Mouse (Mus musculus): ENCODE measurements around the gene Adh6b. TPM values are rescaled to one million over a fixed set of nuclear protein-coding genes. Genes with fewer than 3 reads are reported as not detected.
"Not testable (repeated sequence)": the region's sequence is repeated elsewhere in the genome, so short reads cannot be mapped to it uniquely, and the experiment has no call there.

Adh6b gene
- total and polyA plus RNA-seq, 2 experiments from 2014 or later: 2.8 TPM; not detected in 1

DNA sequence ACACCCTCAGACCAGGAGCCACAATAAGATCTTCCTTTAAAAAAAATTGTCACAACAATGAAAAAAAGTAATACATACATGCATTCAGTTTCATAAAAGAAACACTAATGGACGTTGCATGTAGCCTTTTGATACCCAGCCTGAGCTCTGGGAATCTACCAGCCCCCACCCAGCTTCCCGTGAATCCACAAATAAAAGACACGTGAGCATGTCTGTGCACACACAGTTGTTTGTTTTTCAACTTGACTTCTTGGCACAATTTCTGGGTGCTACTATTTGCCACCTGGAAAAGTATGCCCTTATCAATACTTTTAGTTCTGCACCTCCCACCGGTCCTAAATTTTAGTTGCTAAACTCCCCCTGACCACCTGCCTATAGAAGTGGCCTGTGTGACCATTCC is 19.1 kb downstream of the Adh6b start:
- no peak for TF ChIP-seq CTCF (IDR thresholded peaks at IDR 0.05; ENCODE audit: low read depth)
- no peak for TF ChIP-seq EP300 (IDR thresholded peaks at IDR 0.05; ENCODE audit: low read depth)
- no peak for ATAC-seq (ENCODE audit: insufficient read depth, low read depth)
- Histone ChIP-seq H3K9me3 (replicated peaks; ENCODE audit: control insufficient read depth, low read length) (no peaks in the 10 kb centered on the region), H3K4me3 (ENCODE audit: low read depth, low read length) (no peak overlapping the region), H3K9ac (replicated peaks; ENCODE audit: low read depth, low read length) (no peak overlapping the region), H3K27me3 (ENCODE audit: control insufficient read depth, insufficient read depth, low read length) (no peaks in the 10 kb centered on the region), H3K27ac (ENCODE audit: low read depth) (no peak overlapping the region), H3K4me2 (ENCODE audit: low read depth, low read length) (no peak overlapping the region), H3K4me1 (ENCODE audit: control insufficient read depth, insufficient read depth) (no peaks in the 10 kb centered on the region), H3K36me3 (replicated peaks; ENCODE audit: control insufficient read depth, insufficient read depth, low read length) (no peaks in the 10 kb centered on the region)
- DNase-seq (ENCODE audit: low spot score): no peak
- WGBS: 72% methylated on average over 4 of the region's 4 CpGs

DNA sequence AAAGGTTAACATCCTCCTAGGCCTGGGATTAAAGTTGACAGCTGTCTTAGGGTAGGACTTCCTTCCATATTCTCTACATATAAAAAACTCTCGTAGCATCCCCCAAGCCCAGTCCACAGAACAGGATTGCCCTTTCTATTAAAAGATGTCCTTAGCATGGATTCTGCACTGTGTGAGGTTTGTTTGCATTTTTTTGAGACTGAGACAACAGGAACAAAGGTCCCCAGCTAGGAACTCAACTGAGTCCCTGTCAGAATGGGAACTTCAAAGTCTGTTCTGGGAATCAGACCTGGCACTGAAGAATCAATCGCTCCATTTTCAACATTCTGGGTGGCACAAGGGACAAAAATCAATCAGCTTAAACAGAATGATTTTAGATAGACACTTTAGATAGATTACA is 21.3 kb downstream of the Adh6b start:
- 81% methylated on average over 2 of the region's 2 CpGs for WGBS
- DNase-seq (ENCODE audit: low spot score): no peak
- Histone ChIP-seq H3K9ac (replicated peaks; ENCODE audit: low read depth, low read length) (no peak overlapping the region), H3K4me1 (ENCODE audit: control insufficient read depth, insufficient read depth) (no peaks in the 10 kb centered on the region), H3K4me3 (ENCODE audit: low read depth, low read length) (no peak overlapping the region), H3K27ac (ENCODE audit: low read depth) (no peak overlapping the region), H3K4me2 (ENCODE audit: low read depth, low read length) (no peak overlapping the region), H3K27me3 (ENCODE audit: control insufficient read depth, insufficient read depth, low read length) (no peaks in the 10 kb centered on the region), H3K36me3 (replicated peaks; ENCODE audit: control insufficient read depth, insufficient read depth, low read length) (no peaks in the 10 kb centered on the region), H3K9me3 (replicated peaks; ENCODE audit: control insufficient read depth, low read length) (no peaks in the 10 kb centered on the region)
- TF ChIP-seq EP300 (IDR thresholded peaks at IDR 0.05; ENCODE audit: low read depth): no peak
- ATAC-seq (ENCODE audit: insufficient read depth, low read depth): no peak

DNA sequence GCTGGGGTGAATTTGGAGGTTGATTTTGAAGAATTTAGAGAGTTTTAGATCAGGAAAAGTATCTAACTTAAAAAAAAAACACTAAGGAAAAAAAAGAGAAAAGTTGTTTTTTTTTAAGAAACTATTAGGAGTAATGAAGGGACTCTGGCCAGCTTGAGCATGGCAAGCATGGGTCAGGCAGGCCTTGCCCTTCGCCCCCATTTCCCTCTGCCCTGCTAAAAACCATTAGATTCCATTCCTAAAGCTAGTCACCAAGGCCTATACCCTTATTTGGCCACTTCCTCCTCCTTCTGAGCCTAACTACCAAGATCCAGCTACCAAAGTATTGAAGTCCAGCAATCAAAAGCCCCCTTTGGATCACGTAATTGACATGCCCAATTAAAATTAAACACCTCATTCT is 24.6 kb downstream of the Adh6b start:
- ATAC-seq (ENCODE audit: insufficient read depth, low read depth) (no peak), DNase-seq (ENCODE audit: low spot score) (no peak)
- TF ChIP-seq CTCF (IDR thresholded peaks at IDR 0.05; ENCODE audit: low read depth) (no peak), EP300 (IDR thresholded peaks at IDR 0.05; ENCODE audit: low read depth) (no peak)
- Histone ChIP-seq H3K4me1 (ENCODE audit: control insufficient read depth, insufficient read depth) (no peaks in the 10 kb centered on the region), H3K27me3 (ENCODE audit: control insufficient read depth, insufficient read depth, low read length) (no peaks in the 10 kb centered on the region), H3K9me3 (replicated peaks; ENCODE audit: control insufficient read depth, low read length) (no peaks in the 10 kb centered on the region), H3K4me2 (ENCODE audit: low read depth, low read length) (no peak overlapping the region), H3K27ac (ENCODE audit: low read depth) (no peak overlapping the region), H3K36me3 (replicated peaks; ENCODE audit: control insufficient read depth, insufficient read depth, low read length) (no peaks in the 10 kb centered on the region), H3K9ac (replicated peaks; ENCODE audit: low read depth, low read length) (no peak overlapping the region), H3K4me3 (ENCODE audit: low read depth, low read length) (no peak overlapping the region)
- 80% methylated on average over 2 of the region's 2 CpGs for WGBS

GRCm38 (mm10) chr3:138369546-138369945 is 28.0 kb downstream of the Adh6b start:
- DNase-seq (ENCODE audit: low spot score) (no peak), ATAC-seq (ENCODE audit: insufficient read depth, low read depth) (no peak)
- Histone ChIP-seq H3K9me3 (replicated peaks; ENCODE audit: control insufficient read depth, low read length) (no peaks in the 10 kb centered on the region), H3K36me3 (replicated peaks; ENCODE audit: control insufficient read depth, insufficient read depth, low read length) (no peaks in the 10 kb centered on the region), H3K27ac (ENCODE audit: low read depth) (no peak overlapping the region), H3K4me3 (ENCODE audit: low read depth, low read length) (no peak overlapping the region), H3K4me1 (ENCODE audit: control insufficient read depth, insufficient read depth) (no peaks in the 10 kb centered on the region), H3K4me2 (ENCODE audit: low read depth, low read length) (no peak overlapping the region), H3K9ac (replicated peaks; ENCODE audit: low read depth, low read length) (no peak overlapping the region), H3K27me3 (ENCODE audit: control insufficient read depth, insufficient read depth, low read length) (no peaks in the 10 kb centered on the region)
- no peak for TF ChIP-seq EP300 (IDR thresholded peaks at IDR 0.05; ENCODE audit: low read depth)
- TF ChIP-seq CTCF (IDR thresholded peaks at IDR 0.05; ENCODE audit: low read depth): no peak
- WGBS: 74% methylated on average over 1 of the region's 1 CpGs

DNA sequence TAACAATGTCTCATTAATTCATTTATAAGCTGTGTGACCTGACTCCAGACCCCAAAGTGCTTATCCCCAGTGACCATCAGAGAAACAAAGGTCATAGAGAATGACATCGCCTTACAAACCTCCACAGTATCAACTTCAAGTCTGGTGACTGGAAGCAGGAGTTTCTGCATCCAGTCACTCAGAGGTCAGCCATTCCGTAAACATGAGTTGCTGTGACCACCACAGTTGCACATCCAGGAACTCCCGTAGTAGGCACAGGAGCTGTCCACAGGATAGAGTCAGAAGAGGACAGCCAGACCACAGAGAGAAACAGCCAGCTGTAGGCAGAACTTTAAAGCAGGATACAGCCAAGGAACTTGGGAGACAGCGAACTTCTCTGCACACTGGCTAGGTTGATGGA is 28.7 kb downstream of the Adh6b start:
- not testable (repeated sequence) for H3K9me3 ChIP-seq (replicated peaks; ENCODE audit: control insufficient read depth, low read length); H3K4me1 ChIP-seq (ENCODE audit: control insufficient read depth, insufficient read depth); H3K4me2 ChIP-seq (ENCODE audit: low read depth, low read length); H3K36me3 ChIP-seq (replicated peaks; ENCODE audit: control insufficient read depth, insufficient read depth, low read length); H3K4me3 ChIP-seq (ENCODE audit: low read depth, low read length); H3K9ac ChIP-seq (replicated peaks; ENCODE audit: low read depth, low read length); H3K27ac ChIP-seq (ENCODE audit: low read depth); ATAC-seq (ENCODE audit: insufficient read depth, low read depth); DNase-seq (ENCODE audit: low spot score); H3K27me3 ChIP-seq (ENCODE audit: control insufficient read depth, insufficient read depth, low read length)
- WGBS: 43% methylated on average over 4 of the region's 4 CpGs

GRCm38 (mm10) chr3:138373920-138374319 is 32.3 kb downstream of the Adh6b start:
- DNase-seq (ENCODE audit: low spot score): no peak
- H3K4me1 ChIP-seq (ENCODE audit: control insufficient read depth, insufficient read depth): no peaks in the 10 kb centered on the region
- H3K9me3 ChIP-seq (replicated peaks; ENCODE audit: control insufficient read depth, low read length): no peaks in the 10 kb centered on the region; the same call in 1 of the 2 replicates
- H3K9ac ChIP-seq (replicated peaks; ENCODE audit: low read depth, low read length): no peak overlapping the region
- no peak overlapping the region for H3K27ac ChIP-seq (ENCODE audit: low read depth)
- WGBS: 87% methylated on average over 4 of the region's 4 CpGs
- H3K4me2 ChIP-seq (ENCODE audit: low read depth, low read length): no peak overlapping the region
- H3K4me3 ChIP-seq (ENCODE audit: low read depth, low read length): no peak overlapping the region
- ATAC-seq (ENCODE audit: insufficient read depth, low read depth): no peak
- TF ChIP-seq EP300 (IDR thresholded peaks at IDR 0.05; ENCODE audit: low read depth): no peak
- TF ChIP-seq CTCF (IDR thresholded peaks at IDR 0.05; ENCODE audit: low read depth): no peak
- H3K36me3 ChIP-seq (replicated peaks; ENCODE audit: control insufficient read depth, insufficient read depth, low read length): no peaks in the 10 kb centered on the region
- no peaks in the 10 kb centered on the region for H3K27me3 ChIP-seq (ENCODE audit: control insufficient read depth, insufficient read depth, low read length)

All from heart, postnatal 0 days (tissue).